Mouse (Mus musculus): Measurements from ENCODE around the gene Cpvl. TPM values are rescaled to one million over a fixed set of nuclear protein-coding genes. Genes with fewer than 3 reads are reported as not detected.

Cpvl gene
- total and polyA plus RNA-seq, 3 experiments = not detected

DNA sequence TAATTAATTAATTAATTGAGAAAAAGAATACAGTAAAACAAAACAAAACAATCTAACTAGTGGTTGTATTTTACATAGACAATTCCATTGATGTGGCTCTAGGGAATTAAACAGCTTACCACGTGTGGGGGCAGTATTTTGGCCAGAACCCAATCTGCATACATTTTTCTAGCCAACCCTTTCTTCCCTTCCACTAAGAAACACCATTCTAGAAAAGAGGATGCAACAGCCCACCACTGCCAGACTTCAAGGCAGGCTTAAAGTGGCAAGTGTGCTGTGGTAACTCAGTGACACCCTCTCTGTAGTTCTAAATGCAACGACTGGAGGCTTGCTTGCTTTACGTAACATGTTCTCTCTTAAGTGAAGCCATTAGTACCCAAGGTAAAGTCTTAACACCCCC is 18.6 kb downstream of the Cpvl start:
- H3K4me2 ChIP-seq (ENCODE audit: insufficient read depth, low read depth, poor library complexity, severe bottlenecking) = no peak overlapping the region
- H3K9ac ChIP-seq (ENCODE audit: insufficient read depth, low read depth) = no peak overlapping the region
- no peak overlapping the region for H3K27ac ChIP-seq (ENCODE audit: insufficient read depth, low read depth)
- in situ Hi-C loops (cut with MboI; ENCODE audit: low pct_ligation_motif_present, low pct_unique_long_range_greater_than_20kb, low sequenced_read_pairs) (loop anchor here (5.0 to 10.0 kb wide), 3 partner anchors 163 to 265 kb away; no protein-coding TSS in a partner anchor), dilution Hi-C loops (cut with MboI; ENCODE audit: extremely low pct_ligation_motif_present, extremely low pct_unique_long_range_greater_than_20kb, low sequenced_read_pairs) (no loop called here)
- H3K27me3 ChIP-seq (replicated peaks) = no peaks in the 10 kb centered on the region
- H3K4me1 ChIP-seq (ENCODE audit: control insufficient read depth in 1 of 2, insufficient read depth in 2 of 2) = 0 out of 4 replicates have a peak, but pooled peaks cover 0 to 7% of the 10 kb centered on the region in 2 experiments
- no peaks in the 10 kb centered on the region for H3K36me3 ChIP-seq (replicated peaks in 1 of 2; ENCODE audit: control insufficient read depth in 1 of 2, insufficient read depth in 1 of 2, low read length in 1 of 2)
- no peak overlapping the region for H3K4me3 ChIP-seq (replicated peaks in 1 of 3; ENCODE audit: low read depth in 2 of 3, low read length in 2 of 3, poor library complexity in 1 of 3)
- TF ChIP-seq RCOR1 (conservative IDR thresholded peaks at IDR 0.05; ENCODE audit: low read depth, low read length) (no peak), NRF1 (IDR thresholded peaks at IDR 0.05; ENCODE audit: low read depth, low read length) (no peak), NELFE (IDR thresholded peaks at IDR 0.05; ENCODE audit: low read depth, low read length) (no peak), ETS1 (conservative IDR thresholded peaks at IDR 0.05; ENCODE audit: low read depth, low read length) (no peak), USF1 (IDR thresholded peaks at IDR 0.05; ENCODE audit: low read depth, low read length) (no peak), SMC3 (IDR thresholded peaks at IDR 0.05; ENCODE audit: low read depth, low read length) (no peak), MAFK (IDR thresholded peaks at IDR 0.05; ENCODE audit: insufficient replicate concordance, low read length) (no peak), POLR2AphosphoS2 (IDR thresholded peaks at IDR 0.05; ENCODE audit: low read depth, low read length) (no peak)
- H3K79me2 ChIP-seq (replicated peaks; ENCODE audit: control insufficient read depth, extremely low read depth, insufficient read depth, poor library complexity, severe bottlenecking) = no peaks in the 10 kb centered on the region
- DNase-seq (ENCODE audit: extremely low read depth) = no peak
- no peaks in the 10 kb centered on the region for H3K9me3 ChIP-seq (replicated peaks; ENCODE audit: low read length)

DNA sequence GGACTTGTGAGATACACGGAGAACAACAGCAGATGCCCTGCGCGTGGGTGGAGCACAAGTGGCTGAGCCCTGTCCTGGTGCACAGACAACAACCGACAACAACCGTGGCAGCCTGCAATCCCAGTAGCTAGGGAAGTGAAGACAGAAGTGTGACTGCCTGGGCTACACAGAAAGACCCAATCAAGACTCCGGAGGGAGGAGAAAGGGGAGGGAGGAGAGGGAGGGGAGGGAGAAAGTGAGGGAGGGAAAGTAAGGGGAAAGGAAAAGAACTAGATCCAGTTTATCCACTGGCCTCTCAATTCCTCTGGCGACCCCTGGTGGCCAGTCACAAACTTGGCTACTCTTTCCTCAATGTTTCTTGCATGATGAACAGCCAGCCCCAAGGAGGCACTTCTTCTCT is 20.1 kb downstream of the Cpvl start:
- no peak overlapping the region for H3K27ac ChIP-seq (ENCODE audit: insufficient read depth, low read depth)
- H3K4me3 ChIP-seq (replicated peaks in 1 of 3; ENCODE audit: low read depth in 2 of 3, low read length in 2 of 3, poor library complexity in 1 of 3) = no peak overlapping the region
- H3K9me3 ChIP-seq (replicated peaks; ENCODE audit: low read length) = no peaks in the 10 kb centered on the region
- in situ Hi-C loops (cut with MboI; ENCODE audit: low pct_ligation_motif_present, low pct_unique_long_range_greater_than_20kb, low sequenced_read_pairs) = loop anchor here (10.0 kb wide), 1 partner anchor 184 kb away; no protein-coding TSS in a partner anchor
- DNase-seq (ENCODE audit: extremely low read depth) = peak; percentile 71
- dilution Hi-C loops (cut with MboI; ENCODE audit: extremely low pct_ligation_motif_present, extremely low pct_unique_long_range_greater_than_20kb, low sequenced_read_pairs) = no loop called here
- H3K4me1 ChIP-seq (ENCODE audit: control insufficient read depth in 1 of 2, insufficient read depth in 2 of 2) = peaks cover 0 to 11% of the 10 kb centered on the region in 2 experiments; a peak in 1 of 4 replicates
- no peaks in the 10 kb centered on the region for H3K79me2 ChIP-seq (replicated peaks; ENCODE audit: control insufficient read depth, extremely low read depth, insufficient read depth, poor library complexity, severe bottlenecking)
- TF ChIP-seq CTCF (conservative IDR thresholded peaks at IDR 0.05 in 1 of 2, IDR thresholded peaks at IDR 0.05 in 1 of 2; ENCODE audit: low read depth in 2 of 2, low read length in 2 of 2) (peak; percentile 77 to 87), ZNF384 (IDR thresholded peaks at IDR 0.05; ENCODE audit: low read depth, low read length) (no peak), USF2 (conservative IDR thresholded peaks at IDR 0.05; ENCODE audit: low read depth, low read length) (no peak), NRF1 (IDR thresholded peaks at IDR 0.05; ENCODE audit: low read depth, low read length) (no peak), SIN3A (IDR thresholded peaks at IDR 0.05; ENCODE audit: low read length) (no peak), ELF1 (IDR thresholded peaks at IDR 0.05; ENCODE audit: low read depth, low read length) (no peak), MAFK (IDR thresholded peaks at IDR 0.05; ENCODE audit: insufficient replicate concordance, low read length) (no peak), RAD21 (IDR thresholded peaks at IDR 0.05; ENCODE audit: low read depth, low read length) (peak; percentile 76), NELFE (IDR thresholded peaks at IDR 0.05; ENCODE audit: low read depth, low read length) (0 out of 2 replicates have a peak, but pooled peaks have one; percentile 20), SMC3 (IDR thresholded peaks at IDR 0.05; ENCODE audit: low read depth, low read length) (peak; percentile 91), ZC3H11A (IDR thresholded peaks at IDR 0.05; ENCODE audit: low read depth, low read length) (peak; percentile 56), IRF4 (IDR thresholded peaks at IDR 0.05; ENCODE audit: low read depth, low read length) (no peak)
- H3K9ac ChIP-seq (ENCODE audit: insufficient read depth, low read depth) = no peak overlapping the region
- no peaks in the 10 kb centered on the region for H3K27me3 ChIP-seq (replicated peaks)
- no peaks in the 10 kb centered on the region for H3K36me3 ChIP-seq (replicated peaks in 1 of 2; ENCODE audit: control insufficient read depth in 1 of 2, insufficient read depth in 1 of 2, low read length in 1 of 2)
- H3K4me2 ChIP-seq (ENCODE audit: insufficient read depth, low read depth, poor library complexity, severe bottlenecking) = no peak overlapping the region

Measured in CH12.LX (cell line).